Mouse (Mus musculus) hindbrain, embryonic 10.5 days (tissue): ENCODE data around the gene Heph. TPM values are rescaled to one million over a fixed set of nuclear protein-coding genes. Genes with fewer than 3 reads are reported as not detected.
A peak's percentile ranks its signal among the peaks of the same experiment; 100 is the strongest.
"Not testable (repeated sequence)": the region's sequence is repeated elsewhere in the genome, so short reads cannot be mapped to it uniquely, and the experiment has no call there.

Experiments used
- DNase-seq: peaks from one replicate; pipeline ENCODE4 v3.0.0-alpha.2; 2017; ENCODE audit warnings: low spot score
- H3K27ac ChIP-seq: fragments of 300-500 bp; sonication (generic); 2 replicates; pipeline ENCODE4 v1.5.1; 2016; ENCODE audit warnings: mild to moderate bottlenecking, moderate library complexity
- H3K27me3 ChIP-seq: fragments of 300-500 bp; sonication (generic); 2 replicates; pipeline ENCODE4 v1.6.1; 2016; ENCODE audit warnings: mild to moderate bottlenecking; ENCODE audit not compliant: poor library complexity, insufficient read depth, severe bottlenecking
- H3K36me3 ChIP-seq: fragments of 300-500 bp; sonication (generic); 2 replicates; pipeline ENCODE4 v1.6.1; 2016; ENCODE audit warnings: mild to moderate bottlenecking, moderate library complexity
- H3K4me1 ChIP-seq: fragments of 300-500 bp; sonication (generic); replicated peaks from 2 replicates; pipeline ENCODE4 v1.6.1; 2016; ENCODE audit warnings: mild to moderate bottlenecking
- H3K4me3 ChIP-seq: fragments of 300-500 bp; sonication (generic); 2 replicates; pipeline ENCODE4 v1.5.1; 2016; ENCODE audit warnings: mild to moderate bottlenecking, moderate library complexity
- H3K9me3 ChIP-seq: fragments of 300-500 bp; sonication (generic); 2 replicates; pipeline ENCODE4 v1.6.1; 2016; ENCODE audit warnings: mild to moderate bottlenecking, moderate library complexity
- WGBS: fragments of 180-500 bp; shearing (Covaris S2); methylation state at CpG from one replicate; pipeline ENCODE4 v1.1.7; 2016; 5-methylcytosine and 5-hydroxymethylcytosine counted together
- polyA plus RNA-seq: library from polyadenylated mRNA; unstranded; fragments of >200 nt; fragmentation: Nextera tagmentation; extraction: Ambion mirVana; gene quantifications from 2 replicates; pipeline ENCODE4 v1.2.1, GENCODE M21; 2016

The Heph gene
- polyA plus RNA-seq: 16.0 and 18.7 TPM in 2 replicates

GRCm38 (mm10) chrX:96455149-96455548, at the start of gene Heph:
TSS of gene Heph (plus strand) at chrX:96455359.
- Histone ChIP-seq H3K27ac (no peak within 1 kb of the TSS), H3K4me1 (no peaks in the 10 kb centered on the region), H3K36me3 (no peaks in the 10 kb centered on the region), H3K4me3 (peak within 1 kb of the TSS; percentile 45), H3K27me3 (no peaks in the 10 kb centered on the region), H3K9me3 (no peaks in the 10 kb centered on the region)
- WGBS: 55% methylated on average over 2 of the region's 2 CpGs
- no peak for DNase-seq

- not testable (repeated sequence) for H3K4me1 ChIP-seq, H3K27ac ChIP-seq, H3K4me3 ChIP-seq, H3K36me3 ChIP-seq, H3K27me3 ChIP-seq, H3K9me3 ChIP-seq, DNase-seq
- WGBS: 83% methylated on average over 4 of the region's 4 CpGs
Observed at GRCm38 (mm10) chrX:96415351-96415750, 39.8 kb upstream of the Heph start.

- Histone ChIP-seq H3K9me3 (no peaks in the 10 kb centered on the region), H3K4me3 (no peak overlapping the region), H3K36me3 (no peaks in the 10 kb centered on the region), H3K27ac (no peak overlapping the region), H3K27me3 (no peaks in the 10 kb centered on the region), H3K4me1 (no peaks in the 10 kb centered on the region)
- DNase-seq: no peak
- 93% methylated on average over 1 of the region's 1 CpGs for WGBS
Observed at GRCm38 (mm10) chrX:96416970-96417369, 38.2 kb upstream of the Heph start.

- no peaks in the 10 kb centered on the region for H3K36me3 ChIP-seq
- DNase-seq: no peak
- no peak overlapping the region for H3K27ac ChIP-seq
- 37% methylated on average over 1 of the region's 1 CpGs for WGBS
- H3K9me3 ChIP-seq: no peaks in the 10 kb centered on the region
- no peaks in the 10 kb centered on the region for H3K4me1 ChIP-seq
- no peak overlapping the region for H3K4me3 ChIP-seq
- no peaks in the 10 kb centered on the region for H3K27me3 ChIP-seq
Observed at GRCm38 (mm10) chrX:96417733-96418132, 37.4 kb upstream of the Heph start.

- no peak overlapping the region for H3K4me3 ChIP-seq
- H3K27ac ChIP-seq: no peak overlapping the region
- DNase-seq: no peak
- H3K9me3 ChIP-seq: no peaks in the 10 kb centered on the region
- no peaks in the 10 kb centered on the region for H3K4me1 ChIP-seq
- H3K36me3 ChIP-seq: no peaks in the 10 kb centered on the region
- H3K27me3 ChIP-seq: no peaks in the 10 kb centered on the region
Observed at GRCm38 (mm10) chrX:96419383-96419782, 35.8 kb upstream of the Heph start.

- DNase-seq: peak; percentile 47
- Histone ChIP-seq H3K36me3 (no peaks in the 10 kb centered on the region), H3K9me3 (no peaks in the 10 kb centered on the region), H3K4me3 (peak within 1 kb of the TSS; percentile 45), H3K4me1 (no peaks in the 10 kb centered on the region), H3K27ac (peak within 1 kb of the TSS; percentile 66), H3K27me3 (no peaks in the 10 kb centered on the region)
- WGBS: 19% methylated on average over 9 of the region's 9 CpGs
Observed at GRCm38 (mm10) chrX:96456201-96456963, 1.2 kb downstream of the Heph start, which contains the start of gene Hsf3. TSS of gene Hsf3 (minus strand) at chrX:96456294.

GRCm38 (mm10) chrX:96501580-96501979, 46.4 kb downstream of the Heph start:
- Histone ChIP-seq H3K36me3 (no peaks in the 10 kb centered on the region), H3K9me3 (no peaks in the 10 kb centered on the region), H3K27me3 (no peaks in the 10 kb centered on the region), H3K4me1 (no peaks in the 10 kb centered on the region), H3K4me3 (no peak overlapping the region), H3K27ac (no peak overlapping the region)
- WGBS: 47% methylated on average over 1 of the region's 1 CpGs
- no peak for DNase-seq

Other genes starting within 250 kb of the Heph start
- not detected in 2 replicates for gene Vsig4, start 161.9 kb upstream of the Heph start, polyA plus RNA-seq
- 0.09 TPM in 1 of 2 replicates, not detected in the other for gene Hsf3, start 935 bp downstream of the Heph start, polyA plus RNA-seq